Mouse (Mus musculus) small intestine, adult 2 months (tissue): ENCODE data around the gene Zfp386. TPM values are rescaled to one million over a fixed set of nuclear protein-coding genes. Genes with fewer than 3 reads are reported as not detected.
A peak's percentile ranks its signal among the peaks of the same experiment; 100 is the strongest.

Experiments used
- H3K27ac ChIP-seq: fragments of 200-500 bp; 2 replicates; pipeline ENCODE4 v1.5.1; 2012; ENCODE audit warnings: low read depth, low read length, control low read depth, inconsistent platforms; ENCODE audit not compliant: insufficient read depth
- H3K27me3 ChIP-seq: fragments of 200-500 bp; 2 replicates; pipeline ENCODE4 v1.6.1; 2012; ENCODE audit warnings: mild to moderate bottlenecking, moderate library complexity, low read length, inconsistent platforms; ENCODE audit not compliant: control insufficient read depth, insufficient read depth
- H3K36me3 ChIP-seq: fragments of 200-500 bp; 2 replicates; pipeline ENCODE4 v1.6.1; 2012; ENCODE audit warnings: mild to moderate bottlenecking, low read length, control low read depth, inconsistent platforms; ENCODE audit not compliant: control insufficient read depth, insufficient read depth
- H3K4me1 ChIP-seq: fragments of 200-500 bp; 2 replicates; pipeline ENCODE4 v1.6.1; 2012; ENCODE audit warnings: low read length, inconsistent platforms, mixed read lengths; ENCODE audit not compliant: control insufficient read depth, insufficient read depth, insufficient read length
- H3K4me3 ChIP-seq: fragments of 200-500 bp; 2 replicates; pipeline ENCODE4 v1.5.1; 2012; ENCODE audit warnings: low read depth, mild to moderate bottlenecking, control low read depth, inconsistent platforms, low read length, moderate library complexity
- CTCF ChIP-seq: fragments of 200-500 bp; IDR thresholded peaks from 2 replicates; pipeline ENCODE4 v1.5.1; 2012; ENCODE audit warnings: low read depth, mild to moderate bottlenecking, control low read depth, inconsistent platforms, low read length, moderate library complexity, mixed read lengths; ENCODE audit not compliant: insufficient replicate concordance, insufficient read length; ENCODE audit errors: extremely low read depth
- POLR2A ChIP-seq: fragments of 200-500 bp; IDR thresholded peaks from 2 replicates; pipeline ENCODE4 v1.6.1; 2012; ENCODE audit warnings: low read depth, mild to moderate bottlenecking, control low read depth, inconsistent platforms, low read length, moderate library complexity
- WGBS: fragments of 180-500 bp; shearing (Covaris S2); methylation state at CpG from one replicate; pipeline ENCODE4 v1.1.7; 2018; 5-methylcytosine and 5-hydroxymethylcytosine counted together
- polyA plus RNA-seq: library from polyadenylated mRNA; depleted of rRNA; stranded (reverse); fragments of >200 nt; gene quantifications from 2 replicates; pipeline ENCODE4 v1.2.3, GENCODE M21; 2012

The Zfp386 gene
- polyA plus RNA-seq, 1 experiment: 1.4 TPM

- Histone ChIP-seq H3K27me3 (no peaks in the 10 kb centered on the region), H3K4me1 (no peaks in the 10 kb centered on the region), H3K4me3 (no peak overlapping the region), H3K36me3 (no peaks in the 10 kb centered on the region), H3K27ac (no peak overlapping the region)
- TF ChIP-seq POLR2A (no peak), CTCF (peak; percentile 36; the same call in 1 of the 2 replicates)
- WGBS: 17% methylated on average over 3 of the region's 3 CpGs
Measured at GRCm38 (mm10) chr12:116071023-116071422, 23.5 kb downstream of the Zfp386 start.

GRCm38 (mm10) chr12:116077074-116077854, 29.7 kb downstream of the Zfp386 start, which contains the start of gene Vipr2:
Gene Vipr2 (plus strand): TSS chr12:116077726.
- WGBS: 6% methylated on average over 33 of the region's 33 CpGs
- TF ChIP-seq CTCF (no peak), POLR2A (no peak)
- H3K27ac ChIP-seq: no peak within 1 kb of the TSS
- H3K4me1 ChIP-seq: peaks cover 8% of the 10 kb centered on the region
- peaks cover 10% of the 10 kb centered on the region for H3K27me3 ChIP-seq
- H3K4me3 ChIP-seq: peak within 1 kb of the TSS; percentile 71
- H3K36me3 ChIP-seq: no peaks in the 10 kb centered on the region

GRCm38 (mm10) chr12:116077855-116078366, 30.4 kb downstream of the Zfp386 start:
- Histone ChIP-seq H3K4me1 (peaks cover 8% of the 10 kb centered on the region), H3K27me3 (peaks cover 10% of the 10 kb centered on the region), H3K27ac (no peak overlapping the region), H3K4me3 (peak overlapping the region; percentile 71), H3K36me3 (no peaks in the 10 kb centered on the region)
- WGBS: under 1% methylated on average over 24 of the region's 24 CpGs
- TF ChIP-seq CTCF (no peak), POLR2A (no peak)

GRCm38 (mm10) chr12:116083125-116083524, 35.6 kb downstream of the Zfp386 start:
- Histone ChIP-seq H3K27me3 (0 out of 2 replicates have a peak, but pooled peaks cover 3% of the 10 kb centered on the region), H3K4me3 (no peak overlapping the region), H3K27ac (no peak overlapping the region), H3K4me1 (no peaks in the 10 kb centered on the region), H3K36me3 (no peaks in the 10 kb centered on the region)
- 81% methylated on average over 6 of the region's 6 CpGs for WGBS
- TF ChIP-seq POLR2A (no peak), CTCF (no peak)

GRCm38 (mm10) chr12:116084294-116084693, 36.8 kb downstream of the Zfp386 start:
- Histone ChIP-seq H3K36me3 (no peaks in the 10 kb centered on the region), H3K4me1 (no peaks in the 10 kb centered on the region), H3K4me3 (no peak overlapping the region), H3K27ac (no peak overlapping the region), H3K27me3 (no peaks in the 10 kb centered on the region)
- 78% methylated on average over 2 of the region's 2 CpGs for WGBS
- TF ChIP-seq CTCF: no peak
- no peak for TF ChIP-seq POLR2A

GRCm38 (mm10) chr12:116086951-116087600, 39.6 kb downstream of the Zfp386 start:
- Histone ChIP-seq H3K4me1 (no peaks in the 10 kb centered on the region), H3K4me3 (no peak overlapping the region), H3K27ac (no peak overlapping the region), H3K36me3 (no peaks in the 10 kb centered on the region), H3K27me3 (no peaks in the 10 kb centered on the region)
- WGBS: 84% methylated on average over 5 of the region's 5 CpGs
- TF ChIP-seq POLR2A: no peak
- no peak for TF ChIP-seq CTCF

GRCm38 (mm10) chr12:116089836-116090235, 42.3 kb downstream of the Zfp386 start:
- no peaks in the 10 kb centered on the region for H3K27me3 ChIP-seq
- H3K36me3 ChIP-seq: no peaks in the 10 kb centered on the region
- no peaks in the 10 kb centered on the region for H3K4me1 ChIP-seq
- no peak overlapping the region for H3K27ac ChIP-seq
- TF ChIP-seq CTCF (no peak), POLR2A (no peak)
- WGBS: 90% methylated on average over 3 of the region's 3 CpGs
- H3K4me3 ChIP-seq: no peak overlapping the region
